Mouse (Mus musculus) heart, adult 2 months (tissue): ENCODE data around the gene Cnot10.

ENCODE experiments used
- CTCF ChIP-seq: fragments of 200-600 bp; IDR thresholded peaks from 2 replicates; pipeline ENCODE4 v1.8.1; 2022; ENCODE audit warnings: antibody characterized with exemption, mild to moderate bottlenecking, moderate library complexity
- EP300 ChIP-seq: fragments of 200-500 bp; IDR thresholded peaks from 2 replicates; pipeline ENCODE4 v1.6.1; 2011; ENCODE audit warnings: low read depth, low read length, control low read depth; ENCODE audit not compliant: insufficient read depth
- POLR2A ChIP-seq: fragments of 200-500 bp; IDR thresholded peaks from 2 replicates; pipeline ENCODE4 v1.6.1; 2011; ENCODE audit warnings: mild to moderate bottlenecking, low read depth, low read length, control low read depth; ENCODE audit not compliant: insufficient read depth

GRCm38 (mm10) chr9:114554355-114554979 is 85.5 kb downstream of the Cnot10 start:
- no peak for TF ChIP-seq POLR2A
- no peak for TF ChIP-seq EP300
- TF ChIP-seq CTCF = no peak
